Mouse (Mus musculus) T-helper 17 cell (primary cell): ENCODE results near the gene Nktr.

Experiments
- in situ Hi-C, 2 experiments: fragments of 300-600 bp; cut with MboI, MseI; formaldehyde crosslinking; loops; 1 replicate in 1 of 2; 2 replicates in 1 of 2; pipeline ENCODE4 v1.15.1; 2025; ENCODE audit warnings: high pct_unique_total_duplicates in 2 of 2

The Nktr gene

DNA sequence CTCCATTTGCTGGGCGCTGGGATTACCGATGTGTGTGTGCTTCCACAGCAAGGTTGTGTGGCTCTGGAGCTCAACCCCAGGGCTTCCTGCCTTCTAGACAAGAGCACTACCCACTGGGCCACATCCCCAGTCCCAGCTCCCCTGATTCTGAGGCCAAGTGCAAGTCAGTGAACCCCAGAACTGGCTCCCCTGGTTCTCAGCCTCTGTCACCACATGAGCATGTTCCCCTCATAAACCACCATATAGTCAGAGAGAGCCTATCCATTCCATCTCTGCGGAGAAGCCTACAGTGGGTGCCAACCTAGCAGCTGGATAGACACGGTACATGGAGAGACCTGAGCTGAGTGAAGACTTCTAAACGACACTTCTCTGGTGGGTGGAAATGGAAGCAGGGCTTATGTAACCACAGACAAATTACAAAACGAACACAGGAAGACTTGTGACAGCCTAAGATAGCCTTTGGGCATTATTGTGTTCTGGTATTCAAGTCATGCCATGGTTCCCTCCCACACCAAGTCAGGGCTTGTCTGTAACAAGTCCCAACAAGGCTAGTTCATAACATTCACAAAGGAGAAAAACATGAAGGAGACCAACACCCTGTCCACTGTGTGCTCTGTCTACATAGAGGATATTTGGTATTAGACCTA, 12.8 kb upstream of the Nktr start:
- in situ Hi-C loops: loop anchor here (25.0 kb wide), 1 partner anchor 1781 kb away; the partner anchor contains the start of gene Limd1 (in 2 of the 2)

DNA sequence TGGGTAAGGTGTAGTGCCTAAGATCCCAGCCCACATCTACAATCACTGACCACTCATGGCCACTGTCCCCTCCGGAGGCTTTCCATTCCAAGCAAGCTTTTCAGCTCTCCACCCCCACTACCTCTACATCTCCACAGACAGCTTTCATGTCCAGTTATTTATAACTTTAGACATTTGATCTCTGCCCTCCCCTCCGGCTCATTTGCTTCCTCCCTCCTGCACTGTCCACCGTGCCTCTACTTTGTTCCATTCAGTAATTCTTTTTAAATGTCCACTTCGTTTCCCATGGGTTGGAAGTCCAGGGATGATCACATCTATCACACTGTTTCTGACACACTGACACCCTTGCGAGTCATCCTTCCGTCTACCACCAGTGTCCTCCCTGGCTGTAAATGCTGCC, 11.2 kb upstream of the Nktr start:
- in situ Hi-C loops: loop anchor here (25.0 kb wide), 1 partner anchor 1780 kb away; the partner anchor contains the start of gene Limd1 (in 2 of the 2)

DNA sequence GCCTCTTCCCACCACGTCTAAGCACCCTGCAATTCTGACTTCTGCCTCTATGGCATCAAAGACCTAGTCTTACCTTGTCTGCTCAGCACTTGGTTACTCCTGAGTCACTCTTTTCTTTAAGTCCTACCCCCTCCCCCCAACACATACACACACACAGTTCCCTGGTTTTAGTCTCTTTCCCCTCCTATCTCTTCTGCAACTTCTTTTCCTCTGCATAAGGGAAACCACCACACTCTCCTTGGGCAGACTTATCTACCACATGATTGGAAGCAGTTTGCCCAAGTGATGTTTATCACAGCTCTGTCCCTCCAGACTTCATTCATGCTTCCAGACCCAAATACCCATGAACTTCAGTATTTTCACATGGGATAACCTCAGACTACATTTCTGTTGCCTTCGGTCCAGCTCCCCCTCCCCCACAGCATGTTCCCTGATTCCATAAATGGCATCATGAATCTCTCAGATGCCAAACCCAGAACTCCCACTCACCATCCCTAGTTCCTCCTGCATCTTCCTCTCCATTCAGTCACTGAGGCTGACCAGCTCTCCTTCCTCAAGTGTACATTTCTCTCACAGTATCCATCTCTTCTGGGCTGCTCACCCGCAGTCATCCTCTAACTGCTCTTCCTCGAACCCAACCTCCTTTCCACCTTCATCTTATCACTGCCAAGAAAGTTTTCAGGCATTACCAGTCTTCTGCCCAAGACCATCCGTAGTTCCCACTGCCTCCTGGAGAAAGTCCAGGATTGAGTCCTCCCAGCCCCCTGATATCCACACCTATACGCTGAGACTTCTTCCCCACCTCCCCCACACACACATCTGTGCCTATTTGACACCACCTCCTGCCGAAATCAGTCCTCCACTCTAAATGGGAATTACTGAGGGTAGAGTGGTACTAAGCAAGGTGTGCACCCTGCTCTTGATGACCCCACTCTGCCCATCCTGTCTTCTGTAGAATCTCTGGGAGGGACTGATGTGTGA, 10.2 kb upstream of the Nktr start:
- in situ Hi-C loops: loop anchor here (25.0 kb wide), 1 partner anchor 1779 kb away; the partner anchor contains the start of gene Limd1 (in 2 of the 2)

DNA sequence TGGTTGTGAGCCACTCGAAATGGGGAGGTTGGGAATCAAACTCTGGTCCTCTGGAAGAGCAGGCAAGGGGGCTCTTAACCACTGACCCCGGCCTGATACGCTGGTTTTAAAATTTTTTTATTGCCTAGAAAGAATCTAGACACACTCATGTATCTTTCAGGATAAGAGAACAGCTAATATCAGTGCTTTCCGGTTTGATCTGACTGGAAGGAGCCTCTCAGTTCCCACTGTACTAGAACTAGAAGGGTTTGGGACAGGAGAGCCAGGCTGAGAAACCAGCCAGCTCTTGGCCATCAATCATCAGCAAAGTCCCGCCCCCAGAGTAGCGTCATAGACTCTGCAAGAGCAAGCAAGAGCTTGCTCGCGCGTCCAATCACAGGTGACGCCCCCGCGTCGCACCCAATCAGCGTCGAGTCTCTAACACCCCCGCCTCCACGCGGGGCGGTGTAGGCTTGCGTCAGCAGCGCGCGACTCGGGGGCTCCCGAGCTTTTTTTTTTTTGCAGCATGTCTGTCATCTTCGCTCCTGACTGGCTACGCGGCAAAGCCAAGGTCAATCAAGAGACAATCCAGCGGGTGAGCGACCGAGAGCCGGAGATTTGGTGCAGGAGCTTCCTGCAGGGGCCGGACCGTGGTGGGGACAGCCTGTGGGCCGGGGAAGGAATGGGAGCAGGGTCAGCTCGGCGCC, 8.9 kb upstream of the Nktr start, which contains the start of gene Ss18l2:
Ss18l2 (plus strand) TSS at position 432 of the 686 bp plus-strand sequence.
- in situ Hi-C loops: loop anchor here (25.0 kb wide), 1 partner anchor 1777 kb away; the partner anchor contains the start of gene Limd1 (in 2 of the 2)

DNA sequence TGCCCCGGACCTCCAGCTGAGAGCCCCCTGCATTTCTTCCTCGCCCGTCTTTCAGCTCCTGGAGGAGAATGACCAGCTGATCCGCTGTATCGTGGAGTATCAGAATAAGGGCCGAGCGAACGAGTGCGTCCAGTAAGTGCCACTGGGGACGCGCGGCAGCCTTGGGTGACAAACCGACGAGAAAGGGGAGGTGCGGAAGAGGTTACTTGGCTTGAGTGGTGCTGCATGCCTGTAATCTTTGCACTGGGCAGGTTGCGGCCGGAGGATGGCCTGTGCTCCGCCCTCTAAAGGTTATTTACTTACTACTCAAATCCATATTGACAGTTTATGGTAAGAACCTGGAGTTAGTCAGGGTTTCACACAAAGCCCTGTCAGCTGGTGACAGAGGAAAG, 8.4 kb upstream of the Nktr start:
- in situ Hi-C loops: loop anchor here (25.0 kb wide), 1 partner anchor 1777 kb away; the partner anchor contains the start of gene Limd1 (in 2 of the 2)

DNA sequence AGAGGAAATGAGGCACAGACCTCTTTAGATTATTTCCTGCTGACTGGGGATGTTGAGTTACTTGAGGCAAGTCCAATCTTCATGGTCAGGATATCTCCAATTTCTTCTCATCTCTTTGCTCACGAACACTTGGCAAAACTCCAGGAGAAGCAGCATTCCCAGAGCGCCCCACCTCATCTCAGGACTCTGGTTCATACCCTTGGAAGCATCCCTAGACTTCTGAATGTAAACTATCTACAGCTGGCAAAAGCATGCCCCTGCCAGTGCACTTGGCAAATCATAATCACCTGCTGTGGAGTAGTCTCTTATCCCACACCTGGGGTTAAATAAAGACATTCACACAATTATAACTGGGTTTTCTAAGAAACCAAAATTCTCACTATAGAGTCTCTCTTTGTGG, 1.9 kb upstream of the Nktr start:
- in situ Hi-C loops: loop anchor here (25.0 kb wide), 1 partner anchor 1770 kb away; the partner anchor contains the start of gene Limd1 (in 2 of the 2)

DNA sequence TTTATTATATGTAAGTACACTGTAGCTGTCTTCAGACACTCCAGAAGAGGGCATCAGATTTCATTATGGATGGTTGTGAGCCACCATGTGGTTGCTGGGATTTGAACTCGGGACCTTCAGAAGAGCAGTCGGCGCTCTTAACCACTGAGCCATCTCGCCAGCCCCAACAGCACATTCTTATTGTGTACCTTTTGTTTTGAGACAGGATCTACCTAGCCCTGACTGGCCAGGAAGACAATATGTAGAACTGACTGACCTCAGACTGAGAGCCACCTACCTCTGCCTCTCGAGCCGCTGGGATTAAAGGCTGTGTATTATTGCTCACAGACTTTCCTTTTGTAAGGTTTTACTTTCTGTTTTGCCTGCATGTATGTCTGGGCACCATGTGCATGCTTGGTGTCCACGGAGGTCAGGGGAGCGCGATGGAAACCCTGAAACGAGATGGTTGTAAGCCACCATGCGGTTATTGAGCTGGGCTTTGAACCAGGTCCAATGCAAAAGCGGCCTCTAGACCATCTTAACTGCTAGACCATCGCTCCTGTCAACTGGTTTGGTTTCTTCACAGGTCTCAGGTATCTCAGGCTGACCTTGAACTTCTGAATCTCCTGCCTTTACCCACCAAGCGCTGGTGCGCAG, 781 bp upstream of the Nktr start:
- in situ Hi-C loops: loop anchor here (25.0 kb wide), 1 partner anchor 1769 kb away; the partner anchor contains the start of gene Limd1 (in 2 of the 2)

DNA sequence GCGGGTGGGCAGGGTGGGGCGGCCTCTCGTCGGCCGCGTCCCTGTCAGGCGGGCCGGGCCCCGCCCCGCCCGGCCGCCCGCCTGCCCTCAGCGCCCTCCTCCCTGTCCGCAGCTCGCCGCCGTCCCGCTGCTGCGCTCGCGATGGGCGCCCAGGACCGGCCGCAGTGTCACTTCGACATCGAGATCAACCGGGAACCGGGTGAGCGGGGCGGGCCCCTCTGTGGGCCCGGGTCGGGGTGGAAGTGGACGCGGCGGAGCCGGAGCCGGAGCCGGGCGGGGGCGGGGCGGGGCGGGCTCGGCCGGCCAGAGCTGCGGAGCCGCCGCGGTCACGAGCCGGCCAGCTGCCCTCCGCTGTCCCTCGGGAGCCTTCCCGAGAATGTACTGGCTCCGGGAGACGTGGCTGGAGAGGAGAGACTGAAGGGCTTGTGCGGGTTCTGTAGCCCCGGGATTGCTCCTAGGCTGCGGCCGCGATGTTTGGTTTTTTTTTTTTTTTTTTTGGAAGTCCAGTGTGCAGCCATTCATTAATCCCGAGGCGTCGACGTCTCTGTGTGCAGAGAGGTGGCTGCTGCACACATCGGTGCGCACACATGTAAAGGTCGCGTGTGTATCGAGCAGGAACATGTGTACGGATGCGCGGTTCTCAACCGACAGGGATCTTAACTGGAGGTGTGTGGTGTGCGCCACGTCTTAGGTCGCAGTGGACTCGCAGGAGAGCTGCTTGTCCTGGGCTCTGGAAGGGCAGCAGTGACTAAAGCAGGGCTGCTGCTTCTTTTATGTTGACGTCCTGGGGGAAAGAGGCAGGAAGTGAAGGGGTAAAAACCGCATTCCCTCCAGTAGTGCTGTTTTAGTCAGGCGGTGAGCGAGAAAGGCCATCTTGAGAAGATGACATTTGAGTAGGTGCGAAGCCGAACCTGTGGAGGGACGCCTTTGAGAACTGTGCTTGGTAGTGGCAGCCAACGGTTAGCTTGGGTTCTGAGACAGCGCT, 670 bp downstream of the Nktr start:
- in situ Hi-C loops: loop anchor here (25.0 kb wide), 1 partner anchor 1768 kb away; the partner anchor contains the start of gene Limd1 (in 2 of the 2)

DNA sequence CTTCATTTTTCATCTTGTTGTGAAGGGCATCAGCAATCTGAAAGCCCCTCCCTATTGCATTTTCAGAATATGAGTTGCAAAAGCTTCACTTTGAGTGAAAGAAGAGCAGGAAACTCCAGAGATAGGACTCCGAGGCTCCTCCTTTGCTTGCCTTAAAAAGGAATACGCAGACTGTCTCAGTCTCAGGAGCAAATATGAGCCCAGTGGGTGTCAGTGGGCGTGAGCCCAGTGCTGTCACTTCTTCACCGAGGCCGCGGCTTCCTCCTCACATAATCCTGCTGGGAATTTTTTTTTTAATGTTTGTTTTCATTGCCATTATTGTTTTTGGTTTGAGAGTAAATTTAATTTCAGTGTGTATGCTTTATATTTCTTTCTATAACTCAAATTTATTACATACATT, 21.5 kb downstream of the Nktr start:
- in situ Hi-C loops: loop anchor here in 1 of 2 experiments (25.0 kb wide), 1 partner anchor 1272 kb away; the partner anchor contains the start of gene Tmem42

DNA sequence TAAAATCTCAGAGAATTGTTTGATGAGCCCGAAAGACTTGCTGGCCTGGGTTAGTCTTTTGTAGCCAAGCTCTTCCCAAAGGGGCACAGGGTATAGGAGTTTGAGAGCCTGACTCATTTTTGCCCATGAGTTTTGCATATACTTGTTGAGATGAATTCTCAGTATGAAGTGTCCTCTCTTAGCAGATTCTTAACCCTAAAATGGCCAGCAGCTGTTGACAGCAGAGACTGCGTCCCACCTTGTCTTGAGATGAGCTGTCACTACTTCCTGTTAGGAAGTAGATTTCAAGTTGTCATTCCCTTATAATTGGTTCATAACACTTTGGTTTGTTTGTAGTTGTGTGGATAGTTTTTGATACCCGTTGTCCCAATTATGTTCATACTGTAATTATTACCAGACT, 22.2 kb downstream of the Nktr start:
- in situ Hi-C loops: loop anchor here in 1 of 2 experiments (25.0 kb wide), 1 partner anchor 1271 kb away; the partner anchor contains the start of gene Tmem42

DNA sequence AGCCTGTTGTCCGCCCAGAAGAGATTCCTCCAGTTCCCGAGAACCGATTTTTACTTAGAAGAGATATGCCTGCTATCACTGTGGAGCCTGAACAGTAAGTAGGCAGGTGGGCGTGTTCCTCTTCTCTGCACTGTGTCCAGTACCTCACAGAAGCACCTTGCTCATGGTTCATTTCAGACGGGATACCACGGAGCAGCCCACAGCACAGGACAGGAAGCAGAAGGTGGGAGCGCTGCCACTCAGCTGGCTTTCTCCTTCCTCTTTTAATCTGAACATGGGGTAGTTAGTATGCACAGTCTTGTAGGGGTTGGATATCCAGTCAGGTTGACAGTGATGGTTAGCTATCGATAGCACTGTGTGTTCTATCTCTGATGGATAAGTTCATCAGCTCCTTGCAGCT, 25.1 kb downstream of the Nktr start:
- in situ Hi-C loops: loop anchor here in 1 of 2 experiments (25.0 kb wide), 1 partner anchor 1268 kb away; the partner anchor contains the start of gene Tmem42

DNA sequence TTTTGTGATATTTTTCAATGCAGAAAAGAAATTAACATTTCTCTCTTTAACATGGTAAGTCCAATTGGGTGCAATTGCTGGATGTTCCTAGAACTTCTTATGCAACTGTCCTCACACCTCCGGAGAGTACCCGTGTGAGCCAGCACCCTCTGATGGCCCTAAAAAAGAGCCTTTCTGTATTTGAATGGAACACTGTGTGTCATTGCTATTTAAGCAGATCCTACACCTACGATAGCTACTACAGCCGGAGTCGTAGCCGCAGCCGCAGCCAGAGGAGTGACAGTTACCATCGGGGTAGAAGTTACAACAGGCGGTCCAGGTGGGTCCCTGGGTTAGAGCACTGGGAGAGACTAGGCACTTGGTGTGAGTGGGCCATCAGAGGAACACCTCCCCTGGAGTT, 33.8 kb downstream of the Nktr start:
- in situ Hi-C loops: no loop called here

DNA sequence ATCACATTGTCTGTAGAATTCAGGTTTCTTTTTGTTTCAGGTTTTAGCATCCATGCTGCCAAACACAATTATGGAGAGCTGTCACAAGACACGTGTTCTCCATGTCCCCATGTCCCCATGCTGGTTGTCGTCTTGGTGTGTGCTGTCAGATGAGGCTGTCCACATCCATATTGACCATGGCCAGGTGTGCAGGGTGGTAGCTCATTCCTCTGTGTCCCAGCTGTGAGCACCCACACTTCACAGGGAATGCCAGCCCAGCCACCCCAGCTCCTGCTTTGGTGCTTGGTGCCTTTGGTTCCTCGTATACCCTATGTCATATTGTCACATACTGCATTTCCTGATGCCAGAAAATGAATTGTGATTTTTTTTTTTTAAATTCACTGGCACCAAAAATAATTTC, 35.7 kb downstream of the Nktr start:
- in situ Hi-C loops: no loop called here

DNA sequence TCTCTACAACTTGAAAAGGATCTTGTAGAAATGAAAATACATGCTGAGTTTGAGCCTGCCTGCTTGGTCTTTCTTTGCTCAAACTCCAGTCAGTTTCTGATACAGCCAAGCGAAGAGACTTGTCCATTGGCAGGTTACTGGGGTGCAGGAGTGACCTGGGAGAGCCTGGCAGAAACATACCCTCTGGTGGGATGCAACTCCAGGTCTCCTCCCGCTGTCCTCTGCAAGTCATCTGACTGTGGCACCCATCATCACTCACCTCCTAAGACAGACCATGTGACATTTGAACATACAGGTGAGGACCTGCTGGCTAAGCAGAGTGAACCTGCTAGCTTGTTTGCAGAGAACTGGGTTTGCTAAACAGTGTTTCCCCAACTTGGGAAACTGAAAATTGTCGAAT, 37.8 kb downstream of the Nktr start:
- in situ Hi-C loops: no loop called here

DNA sequence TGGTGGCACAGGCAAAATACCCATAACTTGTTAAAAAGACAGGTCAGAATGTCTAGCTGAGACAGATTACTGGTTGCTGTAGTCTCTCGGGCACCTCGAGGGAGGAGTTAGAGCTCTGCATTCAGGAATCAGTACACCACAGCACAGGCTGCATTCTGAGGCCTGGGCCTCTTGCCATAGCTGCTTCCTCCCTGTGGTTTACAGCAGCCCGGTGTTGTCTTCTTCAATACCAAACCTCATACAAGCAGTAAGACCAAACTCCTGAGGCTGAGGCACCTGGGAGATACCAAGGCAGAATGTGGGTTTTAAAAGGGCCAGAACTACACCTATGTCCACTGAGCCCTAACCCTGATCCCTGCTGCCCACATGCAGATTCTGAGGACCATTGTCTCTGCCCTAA, 38.5 kb downstream of the Nktr start:
- in situ Hi-C loops: no loop called here

DNA sequence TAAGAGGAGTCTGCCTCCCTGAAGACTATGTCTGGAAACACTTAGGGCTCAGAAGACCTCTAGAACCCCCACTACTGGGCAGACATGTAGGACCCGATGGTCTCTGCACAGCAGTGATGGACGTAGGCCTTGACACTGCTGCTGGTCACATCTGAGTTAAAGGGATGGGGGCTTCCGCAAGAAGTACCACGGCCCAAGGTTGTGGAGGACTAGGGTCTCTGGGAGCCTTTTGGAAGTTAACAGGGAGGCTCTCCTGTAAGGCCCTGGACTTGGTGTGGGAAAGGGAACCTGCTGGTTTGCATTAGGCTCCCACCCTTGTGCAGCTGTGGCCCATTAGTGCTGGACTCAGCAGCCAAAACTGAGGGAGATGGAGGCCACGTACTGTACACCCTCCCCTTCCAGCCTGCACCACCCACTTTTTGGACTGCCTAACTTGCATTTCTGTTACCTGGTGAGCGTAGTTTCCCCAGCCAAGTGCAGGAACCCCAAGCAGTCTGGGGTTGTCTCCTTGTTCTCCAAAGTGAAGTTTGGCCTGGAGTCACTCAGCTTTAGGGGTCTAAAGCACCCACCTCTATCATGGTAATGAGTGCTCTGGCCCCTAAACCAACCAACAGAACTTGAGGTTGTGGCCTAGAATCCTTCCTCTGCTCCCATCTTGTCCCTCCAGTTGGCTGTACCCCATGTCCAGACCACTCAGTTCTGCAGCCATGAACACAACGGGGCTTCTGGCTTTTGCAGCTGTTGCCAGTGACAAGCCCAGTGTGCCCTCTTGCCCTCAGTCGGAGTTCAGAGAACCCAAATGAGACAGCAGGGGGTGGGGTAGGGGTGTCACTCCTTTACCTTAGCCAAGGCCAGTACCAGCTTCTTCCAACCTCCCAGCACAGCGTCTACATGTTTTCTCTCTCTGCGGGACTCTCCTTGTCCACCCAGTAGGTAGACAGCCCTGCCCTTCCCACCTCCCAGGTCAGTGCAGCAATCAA, 39.2 kb downstream of the Nktr start:
- in situ Hi-C loops: no loop called here

DNA sequence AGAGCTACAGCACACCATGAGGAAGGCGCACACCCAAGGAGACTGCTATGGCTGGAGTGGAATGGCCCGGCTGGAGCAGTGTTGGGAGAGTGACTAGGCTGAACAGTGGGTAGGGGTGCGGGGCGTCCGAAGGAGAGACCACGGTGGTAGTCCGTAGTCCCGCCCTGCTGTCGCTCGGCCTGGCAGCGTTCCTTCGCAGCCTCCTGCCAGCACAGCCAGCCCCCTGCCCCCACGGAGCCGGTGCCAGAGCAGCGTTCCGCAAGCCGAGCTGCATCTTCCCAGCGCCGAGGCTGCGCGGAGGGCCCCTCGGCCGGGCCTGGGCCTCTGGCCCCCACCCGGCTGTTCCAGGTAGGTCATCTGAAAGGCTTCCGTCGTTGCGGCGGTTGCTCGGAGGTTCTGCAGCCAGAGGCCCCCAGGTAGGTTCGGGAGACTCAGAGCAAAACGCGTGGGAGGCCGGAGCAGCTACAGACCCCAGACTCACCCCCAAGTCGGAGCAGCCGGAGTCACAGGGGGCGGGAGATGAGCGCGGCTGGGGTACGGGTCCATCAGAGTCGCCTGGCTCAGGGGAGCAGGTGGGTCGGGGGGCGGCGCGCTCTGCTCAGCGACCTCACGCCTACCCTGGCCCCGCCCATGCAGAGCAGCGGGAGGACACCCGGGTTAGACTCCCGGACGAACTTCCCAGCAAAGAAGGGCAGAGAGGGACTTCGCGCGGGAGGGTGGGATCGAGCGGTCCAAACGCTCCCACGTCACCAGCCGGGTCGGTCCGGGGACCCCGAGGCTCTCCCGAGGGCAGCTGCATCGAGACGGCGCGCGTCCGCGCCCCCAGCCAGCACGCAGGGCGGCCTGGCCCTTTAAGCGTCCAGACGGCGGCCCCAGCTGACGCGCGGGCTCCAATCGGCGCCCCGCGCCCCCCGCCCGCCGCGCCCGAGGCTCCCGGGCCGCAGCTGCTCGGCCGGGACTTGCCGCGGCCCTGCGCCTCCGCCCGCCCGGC, 40.4 kb downstream of the Nktr start, which contains the start of gene Zfp651:
Zfp651 (plus strand) TSS at position 240 of the 991 bp plus-strand sequence.
- in situ Hi-C loops: no loop called here
